Comparison of ENCODE assay signal across 7 mouse cellular contexts in the genomic region with DNA sequence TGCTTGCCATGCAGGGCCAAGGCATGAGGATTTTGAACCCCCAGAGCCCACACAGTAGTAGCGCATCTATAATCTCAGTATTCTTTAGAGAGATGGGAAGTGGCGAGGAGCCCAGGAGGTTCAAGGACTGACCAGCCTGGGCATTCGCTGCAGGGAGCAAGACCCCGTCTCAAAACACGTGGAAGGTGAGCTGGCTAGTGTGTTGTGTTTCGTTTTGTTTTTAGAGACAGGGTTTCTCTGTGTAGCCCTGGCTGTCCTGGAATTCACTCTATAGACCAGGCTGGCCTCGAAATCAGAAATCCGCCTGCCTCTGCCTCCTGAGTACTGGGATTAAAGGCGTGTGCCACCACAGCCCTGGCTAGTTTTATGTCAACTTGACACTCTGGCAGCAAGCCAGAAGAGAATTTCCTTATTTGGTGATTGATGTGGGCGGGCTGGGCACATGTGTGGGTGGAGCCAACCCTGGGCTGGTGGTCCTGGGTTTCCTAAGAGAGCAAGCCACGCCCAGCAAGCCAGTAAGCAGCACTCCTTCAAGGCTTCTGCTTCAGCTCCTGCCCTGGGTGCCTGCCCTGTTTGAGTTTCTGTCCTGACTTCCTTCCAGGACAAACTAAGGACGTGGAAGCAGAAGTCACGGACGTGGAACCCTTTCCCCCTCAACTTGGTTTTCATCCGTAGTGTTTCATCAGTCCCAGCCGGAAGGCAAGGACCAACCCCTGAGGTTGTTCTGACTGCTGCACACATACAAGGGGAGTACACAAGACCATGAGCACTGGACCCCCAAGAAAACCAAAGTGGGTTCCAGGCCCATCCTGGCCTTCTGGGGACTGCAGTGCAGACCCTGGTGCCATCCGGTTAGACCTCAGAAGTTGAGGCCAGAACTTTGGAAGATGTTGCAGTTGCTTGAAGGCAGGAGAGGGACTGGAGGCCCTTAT.
DNase-seq lines count a peak whose midpoint lies in the region; ATAC-seq and TF ChIP-seq lines count a peak whose summit lies in the region.

No protein-coding gene starts in this region.

- H3K9ac ChIP-seq in forebrain, embryonic 13.5 days, result no peak overlapping the region

- no peak overlapping the region for H3ac ChIP-seq in myocyte (ENCODE audit: control insufficient read depth, insufficient read length)

- 88% methylated on average over 17 of the region's 17 CpGs for whole genome bisulfite sequencing in forebrain, embryonic 13.5 days
- WGBS in limb, embryonic 10.5 days, result 89% methylated on average over 17 of the region's 17 CpGs

- no peak for ATAC-seq in forebrain, embryonic 13.5 days

- no peaks in the 10 kb centered on the region for H3K79me2 ChIP-seq in myocyte (ENCODE audit: control insufficient read depth, insufficient read depth)

- H3K27ac ChIP-seq in forebrain, embryonic 13.5 days, result peak overlapping the region; percentile 100
- peak overlapping the region; percentile 98 for H3K27ac ChIP-seq in limb, embryonic 10.5 days

- H3K9me3 ChIP-seq in forebrain, embryonic 13.5 days (replicated peaks), result no peaks in the 10 kb centered on the region
- no peaks in the 10 kb centered on the region for H3K9me3 ChIP-seq in limb, embryonic 10.5 days (replicated peaks)

- H3K27me3 ChIP-seq in forebrain, embryonic 13.5 days, result no peaks in the 10 kb centered on the region
- H3K27me3 ChIP-seq in limb, embryonic 10.5 days (ENCODE audit: low read depth, poor library complexity, severe bottlenecking), result no peaks in the 10 kb centered on the region
- H3K27me3 ChIP-seq in myocyte (ENCODE audit: control insufficient read depth, insufficient read depth, insufficient read length), result no peaks in the 10 kb centered on the region

- H3K36me3 ChIP-seq in forebrain, embryonic 13.5 days (ENCODE audit: poor library complexity, severe bottlenecking), result no peaks in the 10 kb centered on the region
- H3K36me3 ChIP-seq in limb, embryonic 10.5 days, result no peaks in the 10 kb centered on the region
- H3K36me3 ChIP-seq in myocyte (ENCODE audit: control insufficient read depth, insufficient read depth), result no peaks in the 10 kb centered on the region

- no peak overlapping the region for H3K4me2 ChIP-seq in forebrain, embryonic 13.5 days
- H3K4me2 ChIP-seq in myocyte (ENCODE audit: low read depth), result no peak overlapping the region

- DNase-seq in urinary bladder, postnatal 14 days (ENCODE audit: low spot score), result peak; percentile 21
- DNase-seq in urinary bladder, adult 2 months (ENCODE audit: low spot score), result no peak
- no peak for DNase-seq in limb, embryonic 10.5 days (ENCODE audit: low spot score)
- no peak for DNase-seq in ovary, adult 18-20 months (ENCODE audit: low spot score)
- DNase-seq in layer of hippocampus, postnatal 14 days (ENCODE audit: low spot score in 2 of 2), result no peak

- H3K4me3 ChIP-seq in forebrain, embryonic 13.5 days, result no peak overlapping the region
- no peak overlapping the region for H3K4me3 ChIP-seq in limb, embryonic 10.5 days
- no peak overlapping the region for H3K4me3 ChIP-seq in myocyte

- no peak for TF ChIP-seq POLR2A in myocyte (IDR thresholded peaks at IDR 0.05; ENCODE audit: insufficient read length, low read depth)

- peaks cover 80% of the 10 kb centered on the region for H3K4me1 ChIP-seq in forebrain, embryonic 13.5 days
- H3K4me1 ChIP-seq in limb, embryonic 10.5 days, result peaks cover 84% of the 10 kb centered on the region

TF ChIP-seq in myocyte, 11 proteins besides CTCF, POLR2A, EP300 and RAD21:
- TF ChIP-seq MYOG (IDR thresholded peaks at IDR 0.05; ENCODE audit: control insufficient read depth in 1 of 3, insufficient read depth in 1 of 3, insufficient read length in 2 of 3, low read depth in 2 of 3), result no peak
- peak; percentile 54 for TF ChIP-seq SRF (IDR thresholded peaks at IDR 0.05; ENCODE audit: control insufficient read depth, insufficient read length, low read depth)
